ENCODE assay signal across 11 mouse cellular contexts in genomic region chr12:112125903-112126302, GRCm38 (mm10). TPM values are rescaled to one million over a fixed set of nuclear protein-coding genes. Genes with fewer than 3 reads are reported as not detected.
DNase-seq lines count a peak whose midpoint lies in the region; ATAC-seq and TF ChIP-seq lines count a peak whose summit lies in the region.
"Had no signal": no experiment of that assay in that cellular context is flagged by ENCODE, and none has a peak within 500 bp of the region (broad histone marks: within the 10 kb centered on the region; RNA-seq: fewer than 3 reads in every experiment).

No protein-coding gene starts in this region.

- H3K36me3 ChIP-seq in CH12.LX (replicated peaks in 1 of 2; ENCODE audit: control insufficient read depth in 1 of 2, insufficient read depth in 1 of 2, low read length in 1 of 2), result no peaks in the 10 kb centered on the region
- H3K36me3 ChIP-seq in embryonic facial prominence, embryonic 15.5 days, result no peaks in the 10 kb centered on the region
- H3K36me3 ChIP-seq in splenic B cell, adult 2 months (ENCODE audit: control insufficient read depth, insufficient read depth, low read length, poor library complexity, severe bottlenecking), result no peaks in the 10 kb centered on the region
- H3K36me3 ChIP-seq: liver, embryonic 13.5 days had no signal

- TF ChIP-seq POLR2A in CH12.LX (IDR thresholded peaks at IDR 0.05; ENCODE audit: low read depth, low read length), result no peak

- H3K9me3 ChIP-seq in CH12.LX (replicated peaks; ENCODE audit: low read length), result peaks cover 3% of the 10 kb centered on the region
- no peaks in the 10 kb centered on the region for H3K9me3 ChIP-seq in embryonic facial prominence, embryonic 15.5 days (replicated peaks)
- H3K9me3 ChIP-seq: liver, embryonic 13.5 days had no signal

- TF ChIP-seq CTCF in CH12.LX (conservative IDR thresholded peaks at IDR 0.05 in 1 of 2, IDR thresholded peaks at IDR 0.05 in 1 of 2; ENCODE audit: low read depth in 2 of 2, low read length in 2 of 2), result no peak

- no peak for DNase-seq in CH12.LX (ENCODE audit: extremely low read depth)
- DNase-seq in kidney, postnatal 4 days, result peak; percentile 34 to 64
- peak; percentile 58 for DNase-seq in splenic B cell, adult 2 months (ENCODE audit: low read depth, low spot score)
- no peak for DNase-seq in gastrocnemius, postnatal 14 days
- no peak for DNase-seq in frontal cortex, postnatal 14 days (ENCODE audit: low spot score in 2 of 2)
- DNase-seq in frontal cortex, postnatal 25 days (ENCODE audit: low spot score in 2 of 2), result no peak
- DNase-seq: adrenal gland, postnatal 10 days; cerebellum, adult 11-12 months; heart, postnatal 10 days; liver, embryonic 13.5 days had no signal

- H3K27ac ChIP-seq in CH12.LX (ENCODE audit: insufficient read depth, low read depth), result no peak overlapping the region
- H3K27ac ChIP-seq in embryonic facial prominence, embryonic 15.5 days (replicated peaks), result peak overlapping the region; percentile 58
- H3K27ac ChIP-seq: liver, embryonic 13.5 days had no signal

- no peak for TF ChIP-seq RAD21 in CH12.LX (IDR thresholded peaks at IDR 0.05; ENCODE audit: low read depth, low read length)

- no peaks in the 10 kb centered on the region for H3K79me2 ChIP-seq in CH12.LX (replicated peaks; ENCODE audit: control insufficient read depth, extremely low read depth, insufficient read depth, poor library complexity, severe bottlenecking)

- ATAC-seq in embryonic facial prominence, embryonic 15.5 days (ENCODE audit: insufficient number of reproducible peaks, low FRiP score, low TSS enrichment, low read depth), result 0 out of 2 replicates have a peak, but pooled peaks have one; percentile 31

- intact Hi-C loops in gastrocnemius, postnatal 14 days (cut with DNase I; ENCODE audit: low total_unique reads), result no loop called here

- whole genome bisulfite sequencing in embryonic facial prominence, embryonic 15.5 days, result 46% methylated on average over 14 of the region's 14 CpGs

- H3K4me3 ChIP-seq in CH12.LX (replicated peaks in 1 of 3; ENCODE audit: low read depth in 2 of 3, low read length in 2 of 3, poor library complexity in 1 of 3), result no peak overlapping the region
- no peak overlapping the region for H3K4me3 ChIP-seq in embryonic facial prominence, embryonic 15.5 days (replicated peaks)
- H3K4me3 ChIP-seq: liver, embryonic 13.5 days had no signal

- H3K4me2 ChIP-seq in CH12.LX (ENCODE audit: insufficient read depth, low read depth, poor library complexity, severe bottlenecking), result no peak overlapping the region
- H3K4me2 ChIP-seq in embryonic facial prominence, embryonic 15.5 days (replicated peaks), result no peak overlapping the region
- H3K4me2 ChIP-seq: liver, embryonic 13.5 days had no signal

- dilution Hi-C loops in CH12.LX (cut with MboI; ENCODE audit: extremely low pct_ligation_motif_present, extremely low pct_unique_long_range_greater_than_20kb, low sequenced_read_pairs), result no loop called here

- in situ Hi-C loops in CH12.LX (cut with MboI; ENCODE audit: low pct_ligation_motif_present, low pct_unique_long_range_greater_than_20kb, low sequenced_read_pairs), result no loop called here

- H3K4me1 ChIP-seq in CH12.LX (ENCODE audit: control insufficient read depth in 1 of 2, insufficient read depth in 2 of 2), result peaks cover 12 to 20% of the 10 kb centered on the region in 2 experiments
- peaks cover 33% of the 10 kb centered on the region for H3K4me1 ChIP-seq in embryonic facial prominence, embryonic 15.5 days

- H3K27me3 ChIP-seq in CH12.LX (replicated peaks), result peaks cover 73% of the 10 kb centered on the region
- peaks cover 2% of the 10 kb centered on the region for H3K27me3 ChIP-seq in embryonic facial prominence, embryonic 15.5 days
- no peaks in the 10 kb centered on the region for H3K27me3 ChIP-seq in splenic B cell, adult 2 months (ENCODE audit: control insufficient read depth, insufficient read depth, low read length, poor library complexity, severe bottlenecking)

- TF ChIP-seq EP300 in CH12.LX (IDR thresholded peaks at IDR 0.05; ENCODE audit: low read length), result no peak

- no peak overlapping the region for H3K9ac ChIP-seq in CH12.LX (ENCODE audit: insufficient read depth, low read depth)
- H3K9ac ChIP-seq in embryonic facial prominence, embryonic 15.5 days, result no peak overlapping the region
- H3K9ac ChIP-seq: liver, embryonic 13.5 days had no signal

TF ChIP-seq in CH12.LX, 34 proteins besides CTCF, POLR2A, EP300 and RAD21:
- TF ChIP-seq MAX (IDR thresholded peaks at IDR 0.05; ENCODE audit: low read length) (peak; percentile 51), GABPA (IDR thresholded peaks at IDR 0.05; ENCODE audit: insufficient replicate concordance, low read depth, low read length) (no peak), ZMIZ1 (IDR thresholded peaks at IDR 0.05; ENCODE audit: low read depth, low read length) (no peak), JUND (conservative IDR thresholded peaks at IDR 0.05; ENCODE audit: low read depth, low read length) (no peak), SIN3A (IDR thresholded peaks at IDR 0.05; ENCODE audit: low read length) (peak; percentile 54; the same call in 1 of the 2 replicates), MAZ (IDR thresholded peaks at IDR 0.05; ENCODE audit: low read depth, low read length) (no peak), UBTF (IDR thresholded peaks at IDR 0.05; ENCODE audit: low read depth, low read length) (no peak), NRF1 (IDR thresholded peaks at IDR 0.05; ENCODE audit: low read depth, low read length) (peak; percentile 50; the same call in 1 of the 2 replicates), BHLHE40 (IDR thresholded peaks at IDR 0.05; ENCODE audit: low read depth, low read length) (peak; percentile 97), TCF12 (IDR thresholded peaks at IDR 0.05; ENCODE audit: low read depth, low read length) (no peak), PAX5 (IDR thresholded peaks at IDR 0.05; ENCODE audit: low read length) (no peak), ZKSCAN1 (IDR thresholded peaks at IDR 0.05; ENCODE audit: borderline replicate concordance, low read depth, low read length) (no peak), MXI1 (IDR thresholded peaks at IDR 0.05; ENCODE audit: low read depth, low read length) (peak; percentile 52; the same call in 1 of the 2 replicates), ZNF384 (IDR thresholded peaks at IDR 0.05; ENCODE audit: low read depth, low read length) (no peak), MEF2A (IDR thresholded peaks at IDR 0.05; ENCODE audit: borderline replicate concordance, low read depth, low read length) (no peak), CHD2 (IDR thresholded peaks at IDR 0.05; ENCODE audit: low read length) (no peak), ETS1 (conservative IDR thresholded peaks at IDR 0.05; ENCODE audit: low read depth, low read length) (peak; percentile 44)

RNA-seq across cellular contexts. Expression of gene Aspg, which starts 19.4 kb away (rescaled TPM):
- total RNA-seq in CH12.LX (2012; rRNA removed) (not detected in 2 replicates), CH12.LX (2014; rRNA removed) (not detected in 2 replicates)
- not detected in 2 replicates for polyA plus RNA-seq in CH12.LX (2012; ENCODE audit: insufficient read length, low read depth)
- polyA plus RNA-seq in embryonic facial prominence, embryonic 15.5 days (2015; fragmentation: Nextera tagmentation; extraction: Ambion mirVana), result 4.8 and 6.2 TPM in 2 replicates
- not detected for total RNA-seq in gastrocnemius, postnatal 14 days (2021)

RNA-seq across cellular contexts. Expression of gene Kif26a, which starts 20.1 kb away (rescaled TPM):
- not detected in 2 replicates for total RNA-seq in CH12.LX (2012; rRNA removed)
- total RNA-seq in CH12.LX (2014; rRNA removed), result not detected in 2 replicates
- not detected in 2 replicates for polyA plus RNA-seq in CH12.LX (2012; ENCODE audit: insufficient read length, low read depth)
- 7.9 and 9.5 TPM in 2 replicates for polyA plus RNA-seq in embryonic facial prominence, embryonic 15.5 days (2015; fragmentation: Nextera tagmentation; extraction: Ambion mirVana)
- 1 to 10 TPM; 8.2 to 8.6 TPM for total RNA-seq in gastrocnemius, postnatal 14 days (2021)

Comparison
In these comparisons a context has a peak if more than half of its experiments do, and no peak if none do; other contexts are left out.
1. DNase-seq: peak in kidney, postnatal 4 days (2 of 2) and splenic B cell, adult 2 months (single experiment); none in CH12.LX (single experiment), gastrocnemius, postnatal 14 days (single experiment), frontal cortex, postnatal 14 days (0 of 2) and frontal cortex, postnatal 25 days (0 of 2).
2. RNA of gene Kif26a, which starts 20.1 kb away (total RNA-seq): 8.2 to 8.6 TPM in gastrocnemius, postnatal 14 days; not detected in CH12.LX; every median in the first group is over 4 times any median in the second.